In genomic region chr1:137906883-137907282, GRCm38 (mm10) we compare ENCODE assay signal across 22 mouse cellular contexts.
DNase-seq lines count a peak whose midpoint lies in the region; ATAC-seq lines count a peak whose summit lies in the region.
"Had no signal": no experiment of that assay in that cellular context is flagged by ENCODE, and none has a peak within 500 bp of the region (broad histone marks: within the 10 kb centered on the region; RNA-seq: fewer than 3 reads in every experiment).

No protein-coding gene starts in this region.

- 55% methylated on average over 5 of the region's 5 CpGs for WGBS in kidney, embryonic 15.5 days

- no peak overlapping the region for H3K4me2 ChIP-seq in kidney, embryonic 15.5 days
- H3K4me2 ChIP-seq: embryonic facial prominence, embryonic 13.5 days; heart, embryonic 13.5 days; liver, embryonic 15.5 days had no signal

- no peak for ATAC-seq in kidney, embryonic 15.5 days (replicated peaks; ENCODE audit: low FRiP score)
- ATAC-seq in megakaryocyte-erythroid progenitor cell, adult 5-6 weeks (replicated peaks; ENCODE audit: low FRiP score, low TSS enrichment, poor library complexity, severe bottlenecking), result no peak
- ATAC-seq: hindbrain, embryonic 16.5 days; lung, postnatal 0 days had no signal

- no peak overlapping the region for H3K9ac ChIP-seq in kidney, embryonic 15.5 days
- H3K9ac ChIP-seq: embryonic facial prominence, embryonic 13.5 days; heart, embryonic 13.5 days; liver, embryonic 15.5 days had no signal

- peaks cover 20% of the 10 kb centered on the region for H3K4me1 ChIP-seq in kidney, embryonic 15.5 days

- H3K4me3 ChIP-seq in kidney, embryonic 15.5 days (replicated peaks), result no peak overlapping the region
- H3K4me3 ChIP-seq: embryonic facial prominence, embryonic 13.5 days; heart, embryonic 13.5 days; left cerebral cortex, adult 2 months; liver, embryonic 15.5 days had no signal

- peaks cover 14% of the 10 kb centered on the region for H3K36me3 ChIP-seq in kidney, embryonic 15.5 days
- H3K36me3 ChIP-seq: G1E; liver, embryonic 15.5 days had no signal

- H3K27me3 ChIP-seq in kidney, embryonic 15.5 days, result no peaks in the 10 kb centered on the region
- H3K27me3 ChIP-seq: embryonic facial prominence, embryonic 13.5 days; heart, embryonic 13.5 days; liver, embryonic 15.5 days had no signal

- DNase-seq in kidney, adult 11 months, result peak; percentile 27
- peak; percentile 43 for DNase-seq in embryo, embryonic 11 days
- peak; percentile 71 for DNase-seq in forelimb bud, embryonic 11.5 days (ENCODE audit: low read depth, low spot score)
- peak; percentile 57 to 67 for DNase-seq in kidney, postnatal 25 days
- DNase-seq in urinary bladder, adult 18-20 months (ENCODE audit: low spot score in 2 of 2), result no peak
- no peak for DNase-seq in cerebellum, adult 8-10 months
- DNase-seq: adrenal gland, postnatal 36 days; cerebellum, postnatal 10 days; heart, adult 11 months; heart, postnatal 36 days; right cerebral cortex, postnatal 25 days; thymus, postnatal 25 days had no signal

- no peak overlapping the region for H3K27ac ChIP-seq in kidney, embryonic 15.5 days
- H3K27ac ChIP-seq: embryonic facial prominence, embryonic 13.5 days; heart, embryonic 13.5 days; left cerebral cortex, adult 2 months; liver, embryonic 15.5 days; stomach, postnatal 0 days had no signal

- H3K9me3 ChIP-seq in kidney, embryonic 15.5 days (replicated peaks), result no peaks in the 10 kb centered on the region
- H3K9me3 ChIP-seq: embryonic facial prominence, embryonic 13.5 days; heart, embryonic 13.5 days; liver, embryonic 15.5 days had no signal

Comparison
In these comparisons a context has a peak if more than half of its experiments do, and no peak if none do; other contexts are left out.
1. DNase-seq: peak in kidney, adult 11 months (single experiment), embryo, embryonic 11 days (single experiment), forelimb bud, embryonic 11.5 days (single experiment) and kidney, postnatal 25 days (2 of 2); none in urinary bladder, adult 18-20 months (0 of 2) and cerebellum, adult 8-10 months (single experiment).